Mouse (Mus musculus): ENCODE data around the gene Tmem254a.
"Not testable (repeated sequence)": the region's sequence is repeated elsewhere in the genome, so short reads cannot be mapped to it uniquely, and the experiment has no call there.

The Tmem254a gene

DNA sequence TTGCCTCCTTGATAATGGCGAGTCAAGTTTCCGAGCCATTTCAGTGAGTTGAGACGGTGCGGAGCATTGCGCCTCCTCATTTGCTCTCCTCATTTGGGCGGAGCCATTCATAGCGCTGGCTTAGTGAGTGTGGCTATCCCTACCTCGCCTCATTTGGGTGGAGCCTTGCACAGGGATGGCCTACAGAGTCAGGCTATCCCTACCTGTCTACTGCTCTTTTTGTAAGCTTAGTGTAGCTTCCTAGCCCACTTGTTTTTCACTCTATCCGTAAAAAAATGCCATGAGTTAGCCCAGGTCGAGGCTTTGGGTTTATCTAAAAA is at the start of gene Tmem254a:
TSS of gene Tmem254a (minus strand) at position 111 of the 320 bp plus-strand sequence.
- DNase-seq, result not testable (repeated sequence)

DNA sequence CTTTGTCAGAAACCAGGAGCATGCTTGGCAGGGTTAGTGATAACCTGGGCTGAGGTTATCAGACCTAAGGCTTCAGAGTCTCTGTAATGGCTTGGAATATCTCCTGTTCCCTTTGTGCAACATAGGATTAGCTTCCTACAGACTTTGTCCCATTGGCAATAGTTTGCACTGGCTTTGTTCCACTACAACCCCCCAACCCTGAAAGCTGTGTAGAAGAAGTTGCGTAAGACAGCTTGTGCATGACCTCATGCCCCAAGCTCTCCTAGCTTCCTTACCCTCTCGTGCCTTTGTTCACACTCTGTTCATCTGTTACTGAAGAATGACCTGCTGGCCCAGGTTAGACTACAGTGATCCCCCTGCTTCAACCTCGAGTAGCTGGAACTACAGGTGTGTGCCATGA is 30.4 kb upstream of the Tmem254a start:
- not testable (repeated sequence) for DNase-seq

DNA sequence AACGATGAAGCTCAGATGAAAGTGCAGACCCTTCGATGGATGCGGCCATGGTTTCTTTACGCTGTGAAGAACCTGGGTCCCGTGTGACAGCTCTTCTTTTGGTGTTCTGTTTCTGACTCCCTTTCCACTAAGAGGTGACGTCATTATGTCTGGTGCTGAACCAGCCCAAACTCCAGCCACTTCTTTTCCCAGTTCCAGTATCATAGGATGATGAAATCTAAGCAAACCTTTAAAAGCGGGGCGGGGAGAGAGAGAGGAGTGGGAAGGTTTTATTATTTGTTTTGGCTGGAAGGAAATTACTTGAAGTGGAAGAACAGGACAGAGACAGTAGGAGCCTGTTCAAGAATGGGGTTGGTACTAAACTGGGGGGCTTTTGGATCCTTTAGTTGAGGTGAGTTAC is 10.5 kb upstream of the Tmem254a start, which contains the start of gene Cphx1:
TSS of gene Cphx1 (plus strand) at position 301 of the 400 bp plus-strand sequence.
- DNase-seq, result not testable (repeated sequence)

- DNase-seq, result not testable (repeated sequence)
These were observed 9.6 kb upstream of the Tmem254a start for GRCm38 (mm10) chr14:25936867-25937630.

- DNase-seq, result not testable (repeated sequence)
These were observed 484 bp downstream of the Tmem254a start for GRCm38 (mm10) chr14:25926814-25927561.

- not testable (repeated sequence) for DNase-seq
These were observed 8.9 kb downstream of the Tmem254a start for GRCm38 (mm10) chr14:25918427-25919170.

DNA sequence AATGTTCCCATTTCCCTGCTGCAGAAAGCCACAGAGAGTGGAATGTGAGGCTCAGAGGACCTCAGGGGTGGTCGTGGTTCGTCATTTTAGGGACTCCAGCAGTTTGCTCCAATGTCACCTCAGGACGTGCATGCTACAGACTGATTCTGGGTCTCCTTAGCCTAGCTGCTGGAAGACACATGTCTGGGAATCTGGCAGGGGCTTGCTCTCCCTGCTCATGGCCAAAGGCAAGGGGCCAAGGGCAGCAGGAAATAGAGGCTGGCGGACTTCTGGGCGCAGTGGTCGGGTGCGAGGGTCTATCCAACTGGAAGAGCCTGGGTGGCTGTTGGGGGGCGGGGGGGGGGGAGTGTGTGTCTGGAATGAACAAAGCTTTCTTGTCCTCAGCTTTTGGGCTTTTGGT is 18.5 kb downstream of the Tmem254a start:
- not testable (repeated sequence) for DNase-seq

DNA sequence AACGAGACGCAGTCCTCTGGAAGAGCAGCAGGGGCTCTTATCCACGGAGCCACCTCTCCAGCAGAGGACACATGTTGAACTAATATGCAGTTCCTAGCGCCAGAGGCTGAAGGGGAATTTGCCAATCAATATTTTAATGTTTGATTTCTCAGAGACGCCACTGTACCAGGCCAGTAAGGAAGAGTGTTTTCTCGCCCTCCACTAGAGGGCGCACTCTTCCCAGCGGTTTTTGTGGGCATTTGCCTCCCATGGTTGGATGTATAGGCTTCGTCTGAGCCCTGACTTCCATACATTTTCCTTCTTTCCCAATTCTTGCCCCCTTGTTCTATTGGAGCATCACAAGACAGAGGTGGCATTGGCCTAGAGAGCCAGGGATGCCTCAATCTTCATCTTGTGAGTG is 20.2 kb downstream of the Tmem254a start:
- not testable (repeated sequence) for DNase-seq

- not testable (repeated sequence) for DNase-seq
These were observed 22.2 kb downstream of the Tmem254a start for GRCm38 (mm10) chr14:25905243-25905642.

GRCm38 (mm10) chr14:25903000-25903399 is 24.5 kb downstream of the Tmem254a start, which contains the start of gene Plac9a:
TSS of gene Plac9a (minus strand) at chr14:25903100.
- DNase-seq, result not testable (repeated sequence)

- DNase-seq, result not testable (repeated sequence)
These were observed 31.8 kb downstream of the Tmem254a start for GRCm38 (mm10) chr14:25895686-25896085.

GRCm38 (mm10) chr14:25894566-25894965 is 32.9 kb downstream of the Tmem254a start:
- not testable (repeated sequence) for DNase-seq

- not testable (repeated sequence) for DNase-seq
These were observed 41.6 kb downstream of the Tmem254a start for GRCm38 (mm10) chr14:25885886-25886285.

DNA sequence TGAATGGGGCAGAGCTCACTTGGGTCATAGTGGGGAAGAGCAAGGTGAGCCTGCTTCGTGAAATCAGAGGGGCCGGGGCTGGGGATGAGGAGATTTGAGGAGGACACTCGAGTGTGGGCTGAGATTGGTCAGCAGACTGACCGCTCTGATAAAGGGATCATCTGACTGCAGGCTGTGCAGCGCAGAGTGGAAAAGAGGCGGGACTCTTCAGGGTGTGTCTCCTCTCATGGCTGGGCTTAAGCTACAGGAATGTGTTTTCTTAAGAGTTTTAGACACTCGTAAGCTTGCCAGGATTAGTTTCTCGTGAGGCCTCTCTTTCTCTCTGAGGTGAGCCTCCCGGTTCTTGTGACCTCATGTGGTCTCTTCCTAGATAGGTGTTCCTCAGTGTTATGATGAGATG is 45.7 kb downstream of the Tmem254a start:
- DNase-seq, result not testable (repeated sequence)

- not testable (repeated sequence) for DNase-seq
These were observed 50.8 kb downstream of the Tmem254a start for GRCm38 (mm10) chr14:25876640-25877039.
